Mouse (Mus musculus) stomach, embryonic 14.5 days (tissue): ENCODE data around the gene Nr2e1. TPM values are rescaled to one million over a fixed set of nuclear protein-coding genes. Genes with fewer than 3 reads are reported as not detected.

ENCODE experiments used
- ATAC-seq: fragments of 200-750 bp; cut with Nextera tagmentation; 2 replicates; pipeline ENCODE4 v1.8.0; 2017; ENCODE audit warnings: low read depth, moderate TSS enrichment; ENCODE audit not compliant: insufficient number of reproducible peaks, insufficient read depth, low FRiP score
- H3K27ac ChIP-seq: fragments of 300-500 bp; sonication (generic); 2 replicates; pipeline ENCODE4 v1.5.1; 2014; ENCODE audit warnings: mild to moderate bottlenecking, low read length, moderate library complexity, mixed read lengths
- H3K27me3 ChIP-seq: fragments of 300-500 bp; sonication (generic); 2 replicates; pipeline ENCODE4 v1.6.1; 2014; ENCODE audit warnings: low read length, control low read depth, mixed read lengths; ENCODE audit not compliant: control insufficient read depth, insufficient read depth
- H3K36me3 ChIP-seq: fragments of 300-500 bp; sonication (generic); 2 replicates; pipeline ENCODE4 v1.6.1; 2014; ENCODE audit warnings: mild to moderate bottlenecking, control low read depth, low read length, moderate library complexity, mixed read lengths; ENCODE audit not compliant: control insufficient read depth, insufficient read depth
- H3K4me1 ChIP-seq: fragments of 300-500 bp; sonication (generic); 2 replicates; pipeline ENCODE4 v1.6.1; 2014; ENCODE audit warnings: low read length, control low read depth, mixed read lengths; ENCODE audit not compliant: control insufficient read depth, insufficient read depth
- H3K4me2 ChIP-seq: fragments of 300-500 bp; sonication (generic); replicated peaks from 2 replicates; pipeline ENCODE4 v1.6.1; 2014; ENCODE audit warnings: low read depth, low read length, control low read depth
- H3K4me3 ChIP-seq: fragments of 300-500 bp; sonication (generic); 2 replicates; pipeline ENCODE4 v1.5.1; 2014; ENCODE audit warnings: low read depth, low read length, control low read depth
- H3K9ac ChIP-seq: fragments of 300-500 bp; sonication (generic); replicated peaks from 2 replicates; pipeline ENCODE4 v1.6.1; 2014; ENCODE audit warnings: low read depth, mild to moderate bottlenecking, control low read depth, low read length, moderate library complexity, mixed read lengths
- H3K9me3 ChIP-seq: fragments of 300-500 bp; sonication (generic); 2 replicates; pipeline ENCODE4 v1.6.1; 2016; ENCODE audit warnings: low read depth, low read length, control low read depth; ENCODE audit not compliant: control insufficient read depth
- WGBS: fragments of 180-500 bp; shearing (Covaris S2); extraction: QIAGEN DNeasy Blood & Tissue Kit; methylation state at CpG from one replicate; pipeline ENCODE4 v1.1.7; 2014; 5-methylcytosine and 5-hydroxymethylcytosine counted together
- polyA plus RNA-seq: library from polyadenylated mRNA; unstranded; fragments of >200 nt; fragmentation: Nextera tagmentation; extraction: Ambion mirVana; gene quantifications from 2 replicates; pipeline ENCODE4 v1.2.1, GENCODE M21; 2014

Gene Nr2e1
- polyA plus RNA-seq, 1 experiment from 2014 or later: not detected

DNA sequence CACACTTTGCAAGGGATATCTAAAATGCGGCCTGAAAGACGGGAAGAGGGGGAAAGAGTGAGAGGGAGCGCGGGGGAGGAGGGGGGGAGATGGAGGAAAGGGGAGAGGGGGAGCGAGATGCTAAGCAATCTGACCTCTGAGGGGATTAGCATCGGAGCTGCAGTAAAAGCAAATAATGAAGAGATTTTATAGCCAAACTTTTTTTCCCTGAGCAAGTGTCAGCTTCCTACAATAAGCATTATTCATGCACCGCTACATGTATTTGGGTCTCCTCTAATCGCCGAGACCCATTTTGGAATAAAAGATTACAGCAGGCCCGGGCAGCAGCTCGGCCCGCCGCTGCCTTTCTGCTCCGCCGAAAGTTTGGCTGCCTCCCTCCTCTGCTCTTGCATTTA is 5.2 kb downstream of the Nr2e1 start:
- no peak overlapping the region for H3K9ac ChIP-seq
- ATAC-seq: no peak
- H3K4me1 ChIP-seq: 0 out of 2 replicates have a peak, but pooled peaks cover 2% of the 10 kb centered on the region
- 3% methylated on average over 15 of the region's 15 CpGs for WGBS
- no peaks in the 10 kb centered on the region for H3K36me3 ChIP-seq
- no peaks in the 10 kb centered on the region for H3K9me3 ChIP-seq
- no peak overlapping the region for H3K27ac ChIP-seq
- H3K4me3 ChIP-seq: no peak overlapping the region
- peaks cover 89% of the 10 kb centered on the region for H3K27me3 ChIP-seq
- H3K4me2 ChIP-seq: no peak overlapping the region

DNA sequence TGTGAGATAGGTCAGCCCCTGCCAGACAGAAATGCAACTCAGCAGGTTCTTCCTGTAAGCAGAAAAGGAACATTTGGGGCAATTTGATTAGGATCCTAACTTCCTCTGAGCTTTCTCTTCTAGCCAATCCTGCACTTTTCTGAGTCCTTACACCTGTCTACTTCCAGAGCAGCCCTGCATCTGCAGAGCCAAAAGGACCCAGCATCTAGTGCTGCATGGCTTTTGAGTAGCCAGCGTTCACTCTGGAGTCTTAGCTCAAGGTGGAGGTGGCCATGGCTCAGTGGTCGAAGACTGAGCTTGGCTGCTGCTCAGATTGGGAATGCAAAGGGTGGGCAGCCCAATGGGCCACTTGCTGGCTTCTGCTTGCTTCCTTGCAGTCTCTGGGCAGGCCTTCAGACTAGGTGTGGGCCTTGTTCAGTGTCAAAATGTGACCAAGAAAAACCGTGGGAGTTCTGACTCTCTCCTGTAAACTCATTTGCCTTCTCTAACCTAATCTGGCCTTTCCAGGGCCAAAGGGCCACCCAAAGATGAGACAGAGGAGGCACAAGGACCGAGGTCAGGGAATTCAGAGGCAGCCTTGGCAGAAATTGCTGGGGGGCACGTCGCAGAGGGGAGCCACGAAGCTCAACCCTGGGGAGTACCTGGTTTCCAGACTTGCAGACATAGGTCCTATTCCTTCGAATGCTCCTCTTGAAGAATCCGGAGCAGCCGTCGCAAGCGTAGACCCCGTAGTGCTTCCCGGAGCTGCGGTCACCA is 5.7 kb downstream of the Nr2e1 start:
- ATAC-seq: no peak
- no peak overlapping the region for H3K4me3 ChIP-seq
- WGBS: 2% methylated on average over 15 of the region's 15 CpGs
- no peaks in the 10 kb centered on the region for H3K9me3 ChIP-seq
- H3K9ac ChIP-seq: no peak overlapping the region
- H3K36me3 ChIP-seq: no peaks in the 10 kb centered on the region
- no peak overlapping the region for H3K4me2 ChIP-seq
- H3K27ac ChIP-seq: no peak overlapping the region
- H3K4me1 ChIP-seq: 0 out of 2 replicates have a peak, but pooled peaks cover 2% of the 10 kb centered on the region
- peaks cover 89% of the 10 kb centered on the region for H3K27me3 ChIP-seq

DNA sequence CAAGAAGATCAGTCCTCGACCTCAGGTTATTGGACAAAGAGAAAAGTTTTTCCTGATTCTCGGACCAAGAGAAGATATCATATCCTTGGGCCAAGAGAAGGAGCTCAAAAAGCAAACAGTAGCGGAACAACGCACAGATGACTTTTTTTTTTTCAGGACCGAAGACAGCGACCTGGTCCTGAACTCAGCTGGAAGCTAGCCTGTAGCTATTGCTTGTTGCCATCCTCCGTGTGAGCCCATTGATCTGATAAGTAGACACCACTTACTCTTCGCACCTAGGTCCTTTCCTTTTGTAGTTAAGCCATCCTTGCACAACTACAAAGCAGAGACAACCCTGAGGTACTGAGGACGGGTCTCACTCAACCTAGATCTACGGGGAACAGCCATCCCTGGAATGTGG is 8.8 kb downstream of the Nr2e1 start:
- ATAC-seq: no peak

DNA sequence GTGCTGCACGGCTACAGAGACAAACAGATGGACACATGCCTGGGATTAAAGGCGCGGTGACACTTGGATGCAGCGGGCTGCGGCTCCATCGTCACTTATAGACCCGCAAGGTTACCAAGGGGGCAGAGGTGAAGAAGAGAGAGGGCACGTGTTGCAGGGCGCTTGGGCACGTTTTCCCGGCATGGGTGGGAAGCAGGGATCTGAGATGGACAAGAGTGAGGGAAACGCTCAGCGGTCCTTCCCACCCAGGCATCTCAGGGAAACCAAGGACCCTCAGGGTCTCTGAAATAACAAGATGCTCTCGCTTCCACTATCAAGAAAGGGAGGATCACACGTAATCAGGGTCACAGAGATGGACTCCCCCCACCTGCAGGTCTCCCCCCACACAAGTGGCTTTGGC is 10.5 kb downstream of the Nr2e1 start:
- 3% methylated on average over 15 of the region's 15 CpGs for WGBS
- no peak overlapping the region for H3K4me2 ChIP-seq
- no peak for ATAC-seq
- no peak overlapping the region for H3K9ac ChIP-seq
- H3K4me3 ChIP-seq: no peak overlapping the region
- H3K27me3 ChIP-seq: peaks cover 81% of the 10 kb centered on the region
- no peaks in the 10 kb centered on the region for H3K4me1 ChIP-seq
- H3K36me3 ChIP-seq: no peaks in the 10 kb centered on the region
- no peaks in the 10 kb centered on the region for H3K9me3 ChIP-seq
- no peak overlapping the region for H3K27ac ChIP-seq

More for the DNA sequence above, 8.8 kb downstream of the Nr2e1 start:
- Histone ChIP-seq H3K4me2 (no peak overlapping the region), H3K36me3 (no peaks in the 10 kb centered on the region), H3K9ac (no peak overlapping the region), H3K27me3 (peaks cover 86% of the 10 kb centered on the region), H3K27ac (no peak overlapping the region), H3K4me3 (no peak overlapping the region), H3K4me1 (no peaks in the 10 kb centered on the region), H3K9me3 (no peaks in the 10 kb centered on the region)
- 1% methylated on average over 10 of the region's 10 CpGs for WGBS

DNA sequence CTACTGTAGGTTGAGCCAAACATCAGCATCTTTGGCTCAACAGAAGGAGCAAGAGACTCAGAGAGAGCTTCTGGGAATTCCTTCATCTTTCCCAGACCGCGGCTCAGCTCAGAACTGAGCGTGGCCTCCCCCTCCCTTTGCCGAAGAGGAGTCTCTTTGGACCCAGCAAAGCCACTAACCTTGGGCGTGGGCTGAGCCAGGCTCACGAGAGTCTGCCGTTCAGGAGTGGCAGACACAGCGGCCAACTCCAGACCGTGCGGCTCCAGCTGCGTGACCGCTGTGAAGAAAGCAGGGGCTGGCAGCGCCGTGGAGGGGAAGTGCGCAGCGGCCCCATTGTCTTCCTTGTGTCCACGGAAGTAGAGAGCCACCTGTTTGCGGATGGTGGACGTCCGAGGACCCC is 10.9 kb downstream of the Nr2e1 start:
- H3K9me3 ChIP-seq: no peaks in the 10 kb centered on the region
- H3K4me2 ChIP-seq: no peak overlapping the region
- H3K27ac ChIP-seq: no peak overlapping the region
- no peaks in the 10 kb centered on the region for H3K36me3 ChIP-seq
- 1% methylated on average over 20 of the region's 20 CpGs for WGBS
- no peak for ATAC-seq
- H3K9ac ChIP-seq: no peak overlapping the region
- no peaks in the 10 kb centered on the region for H3K4me1 ChIP-seq
- no peak overlapping the region for H3K4me3 ChIP-seq
- H3K27me3 ChIP-seq: peaks cover 80% of the 10 kb centered on the region

DNA sequence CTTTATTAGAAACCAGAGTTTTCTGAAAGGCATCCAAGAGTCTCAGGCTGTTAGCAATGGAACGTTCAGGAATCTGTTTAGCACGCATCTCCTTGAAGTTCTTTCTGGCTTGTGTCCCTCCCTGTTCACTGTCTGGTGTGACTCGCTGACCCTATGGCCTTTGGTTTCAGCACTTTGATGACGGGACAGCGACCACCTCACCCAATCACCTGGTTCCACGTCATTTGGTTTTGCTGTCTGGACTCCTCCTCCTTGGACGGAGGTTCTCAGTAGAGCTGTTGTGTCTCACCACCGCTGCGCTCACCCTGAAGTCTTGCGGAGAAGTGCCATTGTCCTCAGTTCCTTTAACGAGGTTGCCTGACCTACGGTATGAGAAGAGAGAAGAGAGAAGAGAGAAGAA is 21.2 kb downstream of the Nr2e1 start:
- 1% methylated on average over 12 of the region's 12 CpGs for WGBS
- H3K4me1 ChIP-seq: no peaks in the 10 kb centered on the region

DNA sequence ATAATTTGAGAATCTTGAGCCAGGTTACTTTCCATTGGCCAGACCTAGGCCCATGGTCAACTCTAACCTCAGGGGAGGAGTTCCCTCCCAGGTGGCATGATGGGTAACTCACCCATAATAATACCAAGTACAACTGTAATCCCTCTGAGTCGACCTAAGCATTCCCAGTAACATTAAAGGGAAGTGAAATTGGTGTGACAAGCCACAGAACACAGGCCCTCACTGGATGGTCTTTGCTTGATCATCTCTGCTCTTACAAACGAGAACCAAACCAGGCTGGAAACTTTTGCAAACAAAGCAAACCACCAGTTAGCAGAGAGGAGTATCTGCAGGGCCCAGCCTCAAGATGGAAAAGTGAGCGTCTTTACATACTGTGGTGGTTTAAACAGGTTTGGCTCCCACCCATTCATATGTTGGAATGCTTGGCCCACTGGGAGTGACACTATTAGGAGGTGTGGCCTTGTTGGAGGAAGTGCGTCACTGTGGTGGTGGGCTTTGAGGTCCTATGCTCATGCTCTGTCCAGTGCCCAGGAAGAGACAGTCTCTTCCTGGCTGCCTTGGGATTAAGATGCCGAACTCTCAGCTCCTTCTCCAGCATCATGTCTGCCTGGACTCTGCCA is 23.7 kb downstream of the Nr2e1 start:
- ATAC-seq: no peak
- no peak overlapping the region for H3K27ac ChIP-seq
- 70% methylated on average over 5 of the region's 5 CpGs for WGBS
- H3K27me3 ChIP-seq: 0 out of 2 replicates have a peak, but pooled peaks cover 6% of the 10 kb centered on the region
- H3K4me3 ChIP-seq: no peak overlapping the region
- H3K4me1 ChIP-seq: no peaks in the 10 kb centered on the region
- no peak overlapping the region for H3K4me2 ChIP-seq
- H3K9ac ChIP-seq: no peak overlapping the region
- no peaks in the 10 kb centered on the region for H3K9me3 ChIP-seq
- H3K36me3 ChIP-seq: no peaks in the 10 kb centered on the region

More for the DNA sequence above, 21.2 kb downstream of the Nr2e1 start:
- H3K9ac ChIP-seq: no peak overlapping the region
- H3K4me2 ChIP-seq: no peak overlapping the region
- no peaks in the 10 kb centered on the region for H3K36me3 ChIP-seq
- no peaks in the 10 kb centered on the region for H3K9me3 ChIP-seq
- no peak; the same call in 1 of the 2 replicates for ATAC-seq
- no peak overlapping the region for H3K27ac ChIP-seq
- no peak overlapping the region for H3K4me3 ChIP-seq
- H3K27me3 ChIP-seq: peaks cover 13% of the 10 kb centered on the region; the same call in 1 of the 2 replicates

DNA sequence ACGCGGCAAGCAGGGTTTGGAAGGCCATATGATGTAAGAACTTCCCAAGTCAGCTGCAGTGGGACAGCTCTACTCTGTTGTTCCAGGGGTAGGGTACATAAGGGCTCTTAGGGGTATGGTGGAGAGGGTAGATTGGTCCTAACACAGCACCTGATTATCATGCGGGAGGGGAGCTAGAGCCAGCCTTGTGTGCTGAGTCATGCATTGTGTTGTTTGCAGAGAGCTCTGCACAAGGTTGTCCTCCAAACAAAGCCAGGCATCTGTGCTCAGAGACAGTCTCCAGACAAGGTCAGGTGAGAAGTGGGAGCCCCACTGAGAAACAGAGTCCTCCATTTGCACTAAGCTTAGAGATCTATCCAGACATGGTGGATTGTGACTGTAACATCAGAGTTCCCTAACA is 36.9 kb downstream of the Nr2e1 start:
- Histone ChIP-seq H3K4me3 (no peak overlapping the region), H3K4me2 (no peak overlapping the region), H3K27ac (no peak overlapping the region), H3K4me1 (no peaks in the 10 kb centered on the region), H3K27me3 (no peaks in the 10 kb centered on the region), H3K36me3 (no peaks in the 10 kb centered on the region), H3K9ac (no peak overlapping the region), H3K9me3 (no peaks in the 10 kb centered on the region)
- WGBS: 92% methylated on average over 3 of the region's 3 CpGs
- no peak for ATAC-seq
